Mouse (Mus musculus) heart, postnatal 14 days (tissue): ENCODE measurements at regions not wholly inside any gene's neighbourhood (a gene's known extent, or its start where the extent isn't known, plus 50 kb on each side); places are given as distances from the start of the nearest gene placed in this dataset.

Source experiments
- DNase-seq, 2 experiments: peaks; one replicate each; pipeline ENCODE4 v3.0.0; 2021 to 2022
- intact Hi-C: fragments of 180-260 bp; cut with DNase I; formaldehyde crosslinking; loops from one replicate; pipeline ENCODE4 v1.15.1; 2025

DNA sequence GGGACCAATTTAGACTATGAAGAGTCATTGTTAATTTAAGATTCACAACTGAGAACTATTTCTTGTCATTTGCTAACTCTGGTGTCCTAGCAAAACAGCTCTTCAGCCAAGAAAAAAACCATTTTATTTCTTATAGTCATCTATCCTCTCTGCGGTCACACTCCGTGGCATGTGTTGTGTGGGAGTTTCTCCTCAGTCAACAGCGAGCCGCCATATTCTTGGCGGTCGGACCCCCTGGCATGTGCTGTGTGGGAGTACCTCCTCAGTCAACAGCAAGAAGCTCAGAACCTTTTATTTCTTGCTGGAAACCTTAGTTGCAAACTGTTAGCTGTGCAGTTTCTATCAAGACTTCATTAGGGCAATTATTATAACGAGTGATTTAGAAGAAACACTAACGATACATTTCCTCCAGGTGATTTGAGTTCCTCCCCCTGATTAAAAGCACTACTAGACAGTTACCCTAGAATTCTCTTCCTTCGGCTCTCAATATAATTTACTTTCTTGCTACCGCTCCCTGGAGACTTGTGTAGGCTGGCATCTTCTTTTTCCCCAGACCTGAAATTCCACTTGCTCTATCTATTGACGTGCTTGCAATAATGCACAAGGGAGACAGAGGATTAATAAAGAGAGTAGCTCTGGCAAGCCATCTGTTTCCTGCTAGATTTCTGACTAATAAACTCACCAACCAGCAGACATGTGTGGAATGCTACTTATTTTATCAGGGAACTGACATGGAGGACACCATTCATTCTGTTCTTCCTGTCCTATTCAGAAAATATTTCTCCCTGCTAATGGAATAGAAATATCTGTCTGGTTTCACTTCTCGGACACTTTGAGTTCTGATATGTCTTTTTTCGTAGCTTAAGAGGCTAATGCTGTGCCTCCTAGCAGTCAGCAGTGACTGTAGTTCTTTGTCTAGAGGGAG, 359.5 kb downstream of the Ice1 start:
- no peak for DNase-seq
- intact Hi-C loops, result no loop called here

- intact Hi-C loops, result no loop called here
- peak; percentile 10 to 15 for DNase-seq
Observed at GRCm38 (mm10) chr13:70281051-70281847, 356.2 kb downstream of the Ice1 start.

GRCm38 (mm10) chr13:70282731-70283130, 354.7 kb downstream of the Ice1 start:
- no peak for DNase-seq
- intact Hi-C loops, result no loop called here

DNA sequence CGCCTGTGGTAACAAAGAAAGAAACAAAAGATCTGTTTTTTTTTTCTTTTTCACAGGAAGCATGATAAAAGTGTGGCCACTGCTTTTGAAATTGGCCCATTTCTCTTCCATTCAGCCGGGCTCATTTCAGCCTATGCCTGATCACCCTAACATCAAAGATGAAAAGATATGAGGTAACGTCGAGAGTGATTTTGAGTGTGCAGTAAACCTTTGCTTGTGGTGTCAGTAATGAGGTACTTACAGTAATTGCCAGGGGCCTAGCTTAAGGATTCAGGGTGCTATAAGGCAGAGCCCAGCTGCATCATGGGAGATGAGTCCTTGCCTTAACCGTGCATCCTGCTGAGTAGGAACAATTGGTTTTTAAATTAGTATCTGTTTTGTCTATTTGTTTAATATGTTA, 354.2 kb downstream of the Ice1 start:
- no peak for DNase-seq
- intact Hi-C loops, result no loop called here

DNA sequence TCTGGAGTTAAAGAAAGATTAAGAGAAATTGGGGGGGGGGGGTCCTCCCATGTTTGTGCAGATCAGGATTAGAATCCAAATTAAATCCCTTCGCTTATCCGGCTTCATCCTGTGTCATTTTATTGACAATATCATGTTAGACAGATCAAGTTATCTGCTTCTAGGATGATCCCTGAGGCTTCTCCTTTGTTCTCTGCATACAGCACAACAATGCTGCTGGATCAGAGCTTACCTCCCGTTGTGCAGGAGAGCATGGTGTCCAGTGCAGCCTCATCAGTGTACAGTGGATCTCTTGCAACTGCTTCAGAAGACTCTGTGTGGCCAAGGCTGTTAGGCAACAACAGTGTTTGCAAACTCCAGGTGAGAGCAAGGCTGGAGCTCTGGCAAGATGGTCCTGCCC, 344.7 kb downstream of the Ice1 start:
- no peak for DNase-seq
- intact Hi-C loops, result no loop called here

DNA sequence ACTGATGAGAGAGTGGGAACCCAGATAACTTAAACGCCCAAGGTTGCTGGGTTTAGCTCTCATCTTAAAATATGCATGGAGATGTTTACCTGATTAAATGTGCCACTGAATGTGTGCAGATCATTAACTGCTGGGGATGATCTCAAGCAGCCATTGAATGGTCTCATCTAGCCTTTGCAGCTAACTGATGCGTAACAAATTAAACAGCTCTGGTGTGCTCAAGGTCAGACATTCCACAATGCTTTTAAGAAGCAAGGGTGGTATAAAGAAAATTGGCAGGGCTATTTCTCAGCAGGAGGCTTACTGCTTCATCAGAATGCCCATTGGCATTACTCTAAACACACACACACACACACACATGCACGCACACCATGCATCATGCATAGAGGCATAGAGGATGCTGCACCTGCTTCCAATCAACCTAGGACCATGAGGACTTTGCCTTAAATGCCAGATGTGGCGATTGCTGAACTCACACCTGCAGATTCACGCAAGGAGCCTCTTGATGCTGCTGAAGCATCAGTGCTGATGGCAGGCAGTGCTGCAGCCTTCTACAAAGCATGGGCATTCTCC, 333.4 kb downstream of the Ice1 start:
- DNase-seq, result no peak

DNA sequence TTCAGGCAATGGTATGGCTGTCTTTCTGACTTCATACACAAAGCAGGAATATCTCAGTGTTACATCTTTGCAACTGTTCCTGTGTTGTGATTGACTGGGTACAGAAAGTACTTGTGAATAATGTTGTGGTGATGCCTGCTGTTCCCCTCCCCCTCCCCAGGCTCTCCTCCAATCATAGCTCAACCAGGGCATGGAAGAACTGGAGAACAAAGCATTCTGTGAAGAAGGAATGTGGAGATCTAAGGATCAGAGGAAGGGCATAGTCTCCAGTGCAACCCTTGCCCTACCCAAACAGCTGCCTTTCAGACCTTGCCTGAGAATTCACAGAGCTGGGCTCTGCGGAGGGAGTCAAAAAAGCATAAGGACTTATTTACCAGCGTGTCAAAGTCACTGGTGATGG, 326.9 kb downstream of the Ice1 start:
- intact Hi-C loops, result no loop called here
- DNase-seq, result no peak

More for the DNA sequence above, 333.4 kb downstream of the Ice1 start:
- intact Hi-C loops, result no loop called here

DNA sequence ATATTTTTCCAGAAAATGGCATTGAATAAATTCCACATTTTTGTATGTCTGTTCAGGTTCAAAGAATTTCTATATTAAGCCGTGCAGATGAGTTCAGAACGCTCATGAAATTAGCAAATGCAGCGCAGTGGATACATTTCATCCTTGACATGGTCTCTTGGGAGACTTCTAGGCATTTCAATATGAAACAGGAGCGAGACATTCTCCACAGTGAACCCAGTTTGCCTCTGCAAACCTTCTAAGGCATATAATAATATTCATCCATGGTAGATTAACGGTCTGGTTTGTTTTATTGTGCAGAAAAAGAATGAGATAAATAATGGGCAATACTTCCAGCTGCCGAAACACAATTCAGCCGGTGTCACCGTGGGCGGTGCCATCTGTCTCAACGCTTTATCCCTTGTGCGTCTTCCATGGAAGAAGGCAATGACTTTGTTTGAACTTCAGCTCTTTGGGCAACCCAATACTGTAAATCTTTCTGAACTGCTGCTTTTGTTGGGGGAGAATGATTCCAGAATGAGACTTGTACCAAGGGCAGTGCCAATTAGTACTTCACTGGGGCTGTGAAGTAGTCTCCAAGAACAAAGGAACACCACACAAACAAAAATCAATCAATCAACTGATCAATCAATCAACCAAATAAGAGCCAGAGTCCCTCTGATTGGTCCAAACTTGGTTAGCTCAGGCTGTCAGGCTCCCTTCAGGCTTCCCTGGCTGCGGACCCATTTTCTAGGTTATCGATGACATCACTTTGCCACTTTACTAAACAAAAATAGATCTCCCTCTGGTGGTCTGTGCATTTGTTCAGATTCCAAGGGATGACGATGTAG, 326.0 kb downstream of the Ice1 start:
- intact Hi-C loops, result no loop called here
- DNase-seq, result no peak

GRCm38 (mm10) chr13:70313205-70313604, 324.2 kb downstream of the Ice1 start:
- no peak for DNase-seq
- intact Hi-C loops, result no loop called here

GRCm38 (mm10) chr13:70323537-70323936, 313.9 kb downstream of the Ice1 start:
- intact Hi-C loops, result no loop called here
- no peak for DNase-seq

GRCm38 (mm10) chr13:70336069-70336468, 301.4 kb downstream of the Ice1 start:
- no peak for DNase-seq
- intact Hi-C loops, result no loop called here

DNA sequence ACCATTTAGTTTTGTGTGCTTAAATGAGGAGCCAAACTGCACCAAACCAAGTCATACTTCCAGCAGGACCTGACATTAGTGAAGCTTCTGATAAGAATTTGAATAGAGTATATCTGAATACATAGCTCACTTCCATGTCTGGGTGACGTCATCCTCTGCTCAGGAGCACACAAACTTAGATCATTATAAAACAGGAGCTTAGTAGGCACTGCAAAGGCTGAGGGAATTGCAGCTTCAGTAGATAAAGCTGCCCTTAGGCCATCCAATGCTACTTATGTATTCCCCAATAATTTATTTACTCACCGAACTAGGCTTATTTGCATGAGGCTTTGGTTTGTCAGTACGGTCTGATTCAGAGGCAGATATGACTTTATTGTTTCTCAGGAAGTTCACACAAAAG, 297.0 kb downstream of the Ice1 start:
- intact Hi-C loops, result no loop called here
- DNase-seq, result no peak

DNA sequence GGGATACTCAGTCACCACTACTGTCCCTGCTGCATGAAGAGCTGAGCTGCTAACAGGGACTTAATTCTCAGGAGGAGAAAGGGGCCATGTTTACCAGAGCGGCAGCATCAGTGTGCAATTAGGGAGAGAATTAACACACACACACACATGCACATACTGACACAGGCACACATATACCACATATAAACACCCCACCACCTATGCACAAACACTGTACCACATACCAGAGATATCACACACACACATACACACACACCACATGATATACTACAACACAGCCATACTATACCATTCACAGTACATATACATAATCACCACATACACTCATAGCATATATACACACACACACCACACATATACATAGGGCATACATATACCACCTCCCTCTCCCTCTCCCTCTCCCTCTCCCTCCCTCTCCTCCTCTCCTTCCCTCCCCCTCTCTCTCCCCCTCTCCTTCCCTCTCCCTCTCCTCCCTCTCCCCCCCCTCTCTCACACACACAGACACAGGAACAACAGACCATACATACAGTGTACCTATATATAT, 294.2 kb downstream of the Ice1 start:
- intact Hi-C loops, result no loop called here

DNA sequence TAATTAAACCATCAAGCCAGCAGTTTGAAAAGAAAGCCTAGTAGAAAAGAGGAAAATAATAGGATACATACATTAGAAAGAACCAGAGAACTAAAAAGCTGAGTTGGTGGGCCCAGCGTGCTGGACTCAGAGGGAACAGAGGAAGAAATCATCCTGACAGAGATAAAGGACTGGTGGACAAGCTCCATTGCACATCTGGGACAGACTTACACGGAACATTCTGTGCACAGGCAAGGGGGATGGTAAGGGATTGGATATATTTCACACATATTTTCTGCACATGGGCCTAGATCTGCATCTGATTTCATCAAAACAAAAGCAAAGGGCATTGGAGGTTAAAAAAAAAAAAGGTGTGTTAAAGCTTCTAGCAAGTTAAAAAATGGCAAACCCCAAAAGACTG, 293.5 kb downstream of the Ice1 start:
- DNase-seq, result no peak
- intact Hi-C loops, result no loop called here

More for the DNA sequence above, 294.2 kb downstream of the Ice1 start:
- DNase-seq, result no peak

DNA sequence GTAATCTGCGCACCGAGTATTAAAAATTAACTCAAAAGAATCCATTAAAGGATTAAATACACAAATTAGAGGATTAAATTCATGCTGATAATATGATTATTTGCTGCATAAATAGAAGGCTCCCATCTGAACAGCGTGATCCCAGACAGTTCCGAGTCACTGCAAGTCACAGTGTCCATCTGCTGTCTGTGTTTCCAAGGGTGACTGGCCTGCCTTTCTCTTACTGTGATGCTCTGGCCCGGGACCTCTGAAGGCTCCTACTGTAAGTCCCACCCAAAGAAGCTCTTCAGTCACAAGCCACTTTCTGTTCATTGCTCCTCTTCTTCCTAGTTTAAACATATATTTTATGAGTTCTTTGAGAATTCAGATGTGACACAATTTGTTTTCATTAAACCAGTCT, 293.1 kb downstream of the Ice1 start:
- no peak for DNase-seq
- intact Hi-C loops, result no loop called here

DNA sequence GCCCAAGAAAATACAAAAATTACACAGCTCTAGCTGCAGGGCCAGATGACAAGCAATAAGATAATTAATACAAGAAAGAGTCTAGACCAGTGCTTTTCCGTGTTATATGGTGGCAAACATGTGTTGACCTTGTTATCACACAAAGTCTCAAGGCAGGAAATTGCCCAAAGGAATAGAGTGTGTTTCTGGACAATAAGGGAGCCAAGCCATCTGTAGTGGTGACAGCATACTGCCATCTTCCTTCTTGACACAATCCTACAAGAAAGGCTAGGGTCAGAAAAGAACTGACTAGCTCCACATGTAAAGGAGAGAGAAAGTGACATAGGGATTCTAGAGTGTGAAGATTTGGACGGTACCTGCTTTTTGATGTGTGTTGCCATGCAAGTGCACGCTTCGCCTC, 289.0 kb downstream of the Ice1 start:
- intact Hi-C loops, result no loop called here
- DNase-seq, result no peak

- intact Hi-C loops, result no loop called here
- no peak for DNase-seq
Observed at GRCm38 (mm10) chr13:70348965-70349364, 288.5 kb downstream of the Ice1 start.

DNA sequence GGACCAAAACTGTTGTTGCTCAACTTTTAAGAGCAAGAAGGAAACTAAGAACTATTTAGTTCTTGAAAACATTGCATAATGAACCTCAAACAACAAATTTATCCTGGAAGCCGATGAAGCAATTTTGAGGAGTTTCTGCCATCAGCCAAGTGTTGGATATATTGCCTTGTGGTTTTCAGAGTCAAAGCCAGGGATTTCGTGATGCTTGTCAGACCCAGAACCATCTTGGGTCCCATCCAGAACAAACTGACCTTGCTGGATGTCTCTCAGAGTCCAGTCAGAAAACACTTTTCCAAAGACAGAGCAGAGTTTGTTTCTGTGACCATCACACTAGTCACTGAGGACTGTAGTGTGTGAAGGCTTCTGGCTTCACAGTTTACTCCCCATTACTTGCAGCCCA, 267.8 kb downstream of the Ice1 start:
- no peak for DNase-seq

DNA sequence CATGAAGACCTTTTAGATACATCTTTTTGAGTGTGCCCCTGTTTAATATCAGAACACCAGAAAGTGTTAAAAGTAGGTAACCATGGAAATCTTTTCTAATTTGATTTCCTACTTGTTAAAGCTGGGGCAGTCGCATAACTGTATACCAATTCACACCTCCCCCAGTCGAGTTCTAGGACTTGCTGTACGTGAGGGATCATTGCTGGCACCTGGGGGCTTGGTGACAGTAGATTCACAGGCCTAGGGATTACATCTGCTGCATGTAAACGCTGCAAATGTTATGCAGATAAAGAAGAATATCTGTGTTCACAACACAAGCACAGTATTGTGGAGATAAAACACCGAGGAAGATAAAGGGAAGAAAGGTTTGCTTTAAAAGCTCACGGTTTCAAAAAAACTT, 256.7 kb downstream of the Ice1 start:
- DNase-seq, result no peak
- intact Hi-C loops, result no loop called here

More for the DNA sequence above, 267.8 kb downstream of the Ice1 start:
- intact Hi-C loops, result no loop called here

DNA sequence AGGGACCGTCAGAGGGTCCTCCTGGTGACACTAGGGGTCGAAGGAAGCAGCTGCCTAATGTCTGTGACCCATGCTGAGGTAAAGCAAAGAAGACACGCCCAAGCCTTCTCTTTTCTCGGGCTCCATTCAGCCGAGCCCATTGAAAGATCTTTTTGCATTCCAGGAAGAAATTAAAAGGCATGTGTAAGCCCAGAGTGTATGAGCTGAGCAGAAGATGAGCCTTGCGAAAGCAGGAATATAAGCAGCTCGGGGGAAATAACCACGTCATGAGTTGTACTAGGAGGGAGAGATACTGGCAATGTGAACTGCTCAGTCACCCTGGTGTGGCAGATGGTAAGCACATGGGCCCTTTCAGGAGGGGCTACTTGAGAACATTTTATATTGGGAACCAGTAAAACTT, 252.1 kb downstream of the Ice1 start:
- no peak for DNase-seq
- intact Hi-C loops, result no loop called here
